Mouse (Mus musculus) mouse trophoblast stem cell (cell line): ENCODE measurements around the gene Slc26a3.

Experiments used
- in situ Hi-C, 2 experiments: fragments of 300-500 bp; cut with MseI, MboI; formaldehyde crosslinking; loops; 2 replicates in 1 of 2; 3 replicates in 1 of 2; pipeline ENCODE4 v1.15.1; 2025

The Slc26a3 gene

GRCm38 (mm10) chr12:31390571-31390970 is at the start of gene Slc26a3:
Gene Slc26a3, plus strand, starts transcription at chr12:31390871.
- in situ Hi-C loops = no loop called here

GRCm38 (mm10) chr12:31350191-31350943 is 40.3 kb upstream of the Slc26a3 start:
- in situ Hi-C loops = no loop called here

- in situ Hi-C loops = no loop called here
Measured at GRCm38 (mm10) chr12:31350944-31351928, 39.4 kb upstream of the Slc26a3 start, which contains the start of gene Dld. Gene Dld, minus strand, starts transcription at chr12:31351453.

GRCm38 (mm10) chr12:31366428-31366827 is 24.2 kb upstream of the Slc26a3 start:
- in situ Hi-C loops = no loop called here

- in situ Hi-C loops = no loop called here
Measured at GRCm38 (mm10) chr12:31367721-31368120, 22.9 kb upstream of the Slc26a3 start.

GRCm38 (mm10) chr12:31369118-31369517 is 21.6 kb upstream of the Slc26a3 start:
- in situ Hi-C loops = no loop called here

- in situ Hi-C loops = loop anchor here (10.0 kb wide), 2 partner anchors 125 to 135 kb away; partner anchors contain the start of gene Cbll1 (in 1 of the 2)
Measured at GRCm38 (mm10) chr12:31369656-31370055, 21.0 kb upstream of the Slc26a3 start.

- in situ Hi-C loops = loop anchor here (10.0 kb wide), 2 partner anchors 120 to 130 kb away; partner anchors contain the start of gene Cbll1 (in 1 of the 2)
Measured at GRCm38 (mm10) chr12:31374603-31375282, 15.9 kb upstream of the Slc26a3 start.

- in situ Hi-C loops = loop anchor here (10.0 kb wide), 2 partner anchors 120 to 130 kb away; partner anchors contain the start of gene Cbll1 (in 1 of the 2)
Measured at GRCm38 (mm10) chr12:31375283-31375615, 15.4 kb upstream of the Slc26a3 start.

GRCm38 (mm10) chr12:31376326-31376950 is 14.2 kb upstream of the Slc26a3 start:
- in situ Hi-C loops = loop anchor here (10.0 kb wide), 2 partner anchors 118 to 128 kb away; partner anchors contain the start of gene Cbll1 (in 1 of the 2)

- in situ Hi-C loops = loop anchor here (10.0 kb wide), 2 partner anchors 118 to 128 kb away; partner anchors contain the start of gene Cbll1 (in 1 of the 2)
Measured at GRCm38 (mm10) chr12:31377241-31377640, 13.4 kb upstream of the Slc26a3 start.

- in situ Hi-C loops = no loop called here
Measured at GRCm38 (mm10) chr12:31380878-31381277, 9.8 kb upstream of the Slc26a3 start.

GRCm38 (mm10) chr12:31382451-31382850 is 8.2 kb upstream of the Slc26a3 start:
- in situ Hi-C loops = no loop called here

- in situ Hi-C loops = no loop called here
Measured at GRCm38 (mm10) chr12:31387303-31387702, 3.4 kb upstream of the Slc26a3 start.

GRCm38 (mm10) chr12:31391696-31392095 is 1.0 kb downstream of the Slc26a3 start:
- in situ Hi-C loops = no loop called here

GRCm38 (mm10) chr12:31395895-31396294 is 5.2 kb downstream of the Slc26a3 start:
- in situ Hi-C loops = no loop called here

GRCm38 (mm10) chr12:31397709-31398108 is 7.0 kb downstream of the Slc26a3 start:
- in situ Hi-C loops = no loop called here

- in situ Hi-C loops = no loop called here
Measured at GRCm38 (mm10) chr12:31400821-31401220, 10.2 kb downstream of the Slc26a3 start.

- in situ Hi-C loops = no loop called here
Measured at GRCm38 (mm10) chr12:31401930-31402329, 11.3 kb downstream of the Slc26a3 start.

GRCm38 (mm10) chr12:31404575-31405240 is 14.0 kb downstream of the Slc26a3 start:
- in situ Hi-C loops = no loop called here
